Mouse (Mus musculus) forebrain, embryonic 14.5 days (tissue): ENCODE data around the gene Rnf26. TPM values are rescaled to one million over a fixed set of nuclear protein-coding genes. Genes with fewer than 3 reads are reported as not detected.

ENCODE experiments used
- ATAC-seq: fragments of 200-750 bp; cut with Nextera tagmentation; 2 replicates; pipeline ENCODE4 v1.8.0; 2017; ENCODE audit warnings: mild to moderate bottlenecking, moderate library complexity
- DNase-seq: peaks from one replicate; pipeline ENCODE4 v3.0.0-alpha.2; 2015; ENCODE audit warnings: low spot score
- H3K27ac ChIP-seq: fragments of 300-500 bp; sonication (generic); 2 replicates; pipeline ENCODE4 v1.5.1; 2014; ENCODE audit warnings: low read depth, mild to moderate bottlenecking, control low read depth, low read length, moderate library complexity
- H3K27me3 ChIP-seq: fragments of 300-500 bp; sonication (generic); replicated peaks from 2 replicates; pipeline ENCODE4 v1.6.1; 2014; ENCODE audit warnings: low read length, control low read depth, mixed read lengths; ENCODE audit not compliant: control insufficient read depth, insufficient read depth
- H3K36me3 ChIP-seq: fragments of 300-500 bp; sonication (generic); 2 replicates; pipeline ENCODE4 v1.6.1; 2014; ENCODE audit warnings: low read length, control low read depth; ENCODE audit not compliant: control insufficient read depth, insufficient read depth
- H3K4me1 ChIP-seq: fragments of 300-500 bp; sonication (generic); 2 replicates; pipeline ENCODE4 v1.6.1; 2014; ENCODE audit warnings: antibody characterized with exemption, low read length, control low read depth; ENCODE audit not compliant: control insufficient read depth, insufficient read depth
- H3K4me2 ChIP-seq: fragments of 300-500 bp; sonication (generic); 2 replicates; pipeline ENCODE4 v1.6.1; 2014; ENCODE audit warnings: mild to moderate bottlenecking, control low read depth, low read length
- H3K4me3 ChIP-seq: fragments of 300-500 bp; sonication (generic); 2 replicates; pipeline ENCODE4 v1.5.1; 2014; ENCODE audit warnings: low read depth, low read length, control low read depth
- H3K9ac ChIP-seq: fragments of 300-500 bp; sonication (generic); 2 replicates; pipeline ENCODE4 v1.6.1; 2014; ENCODE audit warnings: mild to moderate bottlenecking, low read length, control low read depth, moderate library complexity
- H3K9me3 ChIP-seq: fragments of 300-500 bp; sonication (generic); replicated peaks from 2 replicates; pipeline ENCODE4 v1.6.1; 2016; ENCODE audit warnings: low read length, control low read depth, mixed read lengths; ENCODE audit not compliant: control insufficient read depth
- WGBS: fragments of 180-500 bp; shearing (Covaris S2); extraction: QIAGEN DNeasy Blood & Tissue Kit; methylation state at CpG from one replicate; pipeline ENCODE4 v1.1.7; 2014; 5-methylcytosine and 5-hydroxymethylcytosine counted together
- polyA plus RNA-seq: library from polyadenylated mRNA; unstranded; fragments of >200 nt; fragmentation: Nextera tagmentation; extraction: Ambion mirVana; gene quantifications from 2 replicates; pipeline ENCODE4 v1.2.1, GENCODE M21; 2014

Gene Rnf26
- polyA plus RNA-seq, 1 experiment from 2014 or later = 31.3 TPM

DNA sequence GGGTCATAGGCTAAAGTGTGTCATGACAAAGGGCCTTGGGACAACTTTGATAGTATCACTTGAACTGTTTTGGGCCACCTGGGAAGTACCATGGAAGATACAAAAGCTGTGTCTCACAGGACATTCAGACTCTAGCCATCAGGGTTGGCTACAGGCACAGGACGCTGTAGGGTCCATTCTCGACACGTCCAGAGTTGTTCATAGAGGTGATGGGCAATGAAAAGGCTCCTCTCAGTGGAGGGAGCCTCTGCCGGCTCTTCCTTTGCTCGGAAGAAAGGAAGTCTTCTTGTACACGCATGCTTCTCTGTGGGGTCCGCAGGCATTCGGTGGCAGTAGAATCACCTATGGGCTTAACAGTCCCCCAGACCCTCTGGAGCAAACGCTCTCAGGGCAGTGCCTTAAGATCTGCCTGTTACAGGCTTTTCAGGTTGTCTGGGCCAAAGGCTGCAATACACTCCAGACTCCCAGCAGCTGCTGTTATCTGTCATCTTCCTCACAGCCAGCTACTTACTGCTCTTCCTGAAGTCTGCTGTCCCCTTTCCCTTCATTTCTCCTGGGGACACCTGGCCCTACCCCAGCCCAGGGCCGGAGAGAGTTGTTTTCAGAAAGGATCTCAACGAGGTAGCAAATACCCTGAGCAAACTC, 35.9 kb downstream of the Rnf26 start:
- Histone ChIP-seq H3K27ac (no peak overlapping the region), H3K4me1 (peaks cover 21% of the 10 kb centered on the region), H3K4me3 (no peak overlapping the region), H3K36me3 (0 out of 2 replicates have a peak, but pooled peaks cover 2% of the 10 kb centered on the region), H3K4me2 (no peak overlapping the region), H3K9ac (no peak overlapping the region), H3K27me3 (no peaks in the 10 kb centered on the region), H3K9me3 (no peaks in the 10 kb centered on the region)
- DNase-seq (no peak), ATAC-seq (no peak)
- 88% methylated on average over 11 of the region's 11 CpGs for WGBS

DNA sequence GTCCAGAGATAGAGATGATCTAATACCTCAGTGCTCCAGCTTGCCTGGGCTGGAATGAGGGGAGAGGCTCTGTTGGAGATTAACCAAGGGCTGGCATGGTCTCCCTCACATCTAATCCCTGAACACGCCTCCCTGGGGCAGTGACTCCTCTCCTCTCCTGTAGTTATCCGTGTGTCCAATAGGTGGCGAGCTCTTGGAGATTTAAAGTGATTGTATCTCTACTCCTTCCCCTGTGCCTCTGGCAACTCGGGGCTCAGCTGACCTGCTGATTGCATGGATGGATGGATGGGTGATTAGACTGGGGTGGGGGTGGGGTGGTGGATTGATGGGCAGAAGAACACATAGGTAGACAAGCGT, 36.6 kb downstream of the Rnf26 start:
- no peak overlapping the region for H3K4me2 ChIP-seq
- DNase-seq (peak; percentile 78), ATAC-seq (no peak)
- peaks cover 28% of the 10 kb centered on the region for H3K4me1 ChIP-seq
- WGBS = 8% methylated on average over 5 of the region's 5 CpGs
- no peak overlapping the region for H3K27ac ChIP-seq
- H3K4me3 ChIP-seq = no peak overlapping the region
- no peaks in the 10 kb centered on the region for H3K9me3 ChIP-seq
- H3K36me3 ChIP-seq = 0 out of 2 replicates have a peak, but pooled peaks cover 2% of the 10 kb centered on the region
- no peaks in the 10 kb centered on the region for H3K27me3 ChIP-seq
- H3K9ac ChIP-seq = no peak overlapping the region

DNA sequence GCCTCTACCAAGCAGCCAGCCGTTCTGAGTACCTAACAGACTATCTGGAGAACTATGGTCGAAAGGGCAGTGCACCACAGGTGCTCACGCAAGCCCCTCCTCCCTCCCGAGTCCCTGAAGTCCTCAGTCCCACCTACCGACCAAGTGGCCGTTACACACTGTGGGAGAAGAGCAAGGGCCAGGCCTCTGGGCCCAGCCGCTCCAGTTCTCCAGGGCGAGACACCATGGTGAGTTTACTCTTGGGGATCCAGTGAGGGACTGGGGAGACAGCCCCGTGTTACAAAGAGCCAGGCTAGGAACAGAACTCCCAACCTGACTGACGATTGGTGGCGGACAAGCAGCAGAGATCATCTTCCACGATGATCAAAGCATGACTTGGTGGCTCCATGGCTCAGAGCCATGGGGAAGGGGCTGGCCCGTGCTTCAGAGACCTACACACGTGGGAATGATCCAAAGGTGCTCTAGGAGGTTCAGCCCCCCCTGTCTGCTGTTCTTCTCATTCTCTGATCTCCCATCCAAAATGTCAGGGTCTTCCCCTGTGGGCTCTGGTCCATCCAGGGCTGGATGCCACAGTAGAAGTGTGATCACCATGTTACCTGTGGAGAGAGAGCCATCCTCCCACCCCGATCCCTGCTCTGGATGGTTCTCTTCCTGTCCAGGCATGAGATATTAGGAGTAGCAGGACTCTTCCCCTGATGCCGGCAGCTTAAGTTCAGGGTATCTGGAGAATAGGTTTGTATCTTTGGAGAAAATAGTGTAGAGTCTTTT, 37.1 kb downstream of the Rnf26 start:
- no peak overlapping the region for H3K9ac ChIP-seq
- H3K27me3 ChIP-seq = no peaks in the 10 kb centered on the region
- H3K36me3 ChIP-seq = 0 out of 2 replicates have a peak, but pooled peaks cover 2% of the 10 kb centered on the region
- H3K27ac ChIP-seq = no peak overlapping the region
- ATAC-seq (no peak), DNase-seq (no peak)
- peaks cover 30% of the 10 kb centered on the region for H3K4me1 ChIP-seq
- no peak overlapping the region for H3K4me3 ChIP-seq
- H3K9me3 ChIP-seq = no peaks in the 10 kb centered on the region
- WGBS = 67% methylated on average over 16 of the region's 16 CpGs
- H3K4me2 ChIP-seq = no peak overlapping the region

DNA sequence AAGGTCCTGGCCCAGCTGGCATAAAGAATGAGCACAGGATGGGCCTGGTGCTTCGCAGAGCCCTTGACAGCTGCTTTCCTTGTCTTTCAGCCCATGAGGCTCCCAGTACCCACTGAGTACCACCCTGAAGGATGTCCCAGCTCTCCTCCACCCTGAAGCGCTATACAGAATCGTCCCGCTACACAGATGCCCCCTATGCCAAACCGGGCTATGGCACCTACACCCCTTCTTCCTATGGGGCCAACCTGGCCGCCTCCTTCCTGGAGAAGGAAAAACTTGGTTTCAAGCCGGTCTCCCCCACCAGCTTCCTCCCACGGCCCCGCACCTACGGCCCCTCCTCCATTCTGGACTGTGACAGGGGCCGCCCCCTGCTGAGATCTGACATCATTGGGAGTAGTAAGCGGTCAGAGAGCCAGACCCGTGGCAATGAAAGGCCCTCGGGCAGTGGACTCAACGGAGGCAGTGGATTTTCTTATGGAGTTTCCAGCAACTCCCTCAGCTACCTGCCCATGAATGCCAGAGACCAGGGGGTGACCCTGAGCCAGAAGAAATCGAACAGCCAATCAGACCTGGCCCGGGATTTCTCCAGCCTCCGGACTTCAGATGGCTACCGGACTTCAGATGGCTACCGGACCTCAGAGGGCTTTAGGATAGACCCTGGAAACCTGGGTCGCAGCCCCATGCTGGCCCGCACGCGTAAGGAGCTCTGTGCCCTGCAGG, 37.9 kb downstream of the Rnf26 start:
- H3K36me3 ChIP-seq = 0 out of 2 replicates have a peak, but pooled peaks cover 2% of the 10 kb centered on the region
- H3K27me3 ChIP-seq = no peaks in the 10 kb centered on the region
- 72% methylated on average over 24 of the region's 24 CpGs for WGBS
- ATAC-seq = no peak
- no peak for DNase-seq
- no peak overlapping the region for H3K4me2 ChIP-seq
- H3K4me3 ChIP-seq = no peak overlapping the region
- H3K27ac ChIP-seq = no peak overlapping the region
- peak overlapping the region; percentile 3; the same call in 1 of the 2 replicates for H3K9ac ChIP-seq
- H3K9me3 ChIP-seq = no peaks in the 10 kb centered on the region
- H3K4me1 ChIP-seq = peaks cover 28% of the 10 kb centered on the region

DNA sequence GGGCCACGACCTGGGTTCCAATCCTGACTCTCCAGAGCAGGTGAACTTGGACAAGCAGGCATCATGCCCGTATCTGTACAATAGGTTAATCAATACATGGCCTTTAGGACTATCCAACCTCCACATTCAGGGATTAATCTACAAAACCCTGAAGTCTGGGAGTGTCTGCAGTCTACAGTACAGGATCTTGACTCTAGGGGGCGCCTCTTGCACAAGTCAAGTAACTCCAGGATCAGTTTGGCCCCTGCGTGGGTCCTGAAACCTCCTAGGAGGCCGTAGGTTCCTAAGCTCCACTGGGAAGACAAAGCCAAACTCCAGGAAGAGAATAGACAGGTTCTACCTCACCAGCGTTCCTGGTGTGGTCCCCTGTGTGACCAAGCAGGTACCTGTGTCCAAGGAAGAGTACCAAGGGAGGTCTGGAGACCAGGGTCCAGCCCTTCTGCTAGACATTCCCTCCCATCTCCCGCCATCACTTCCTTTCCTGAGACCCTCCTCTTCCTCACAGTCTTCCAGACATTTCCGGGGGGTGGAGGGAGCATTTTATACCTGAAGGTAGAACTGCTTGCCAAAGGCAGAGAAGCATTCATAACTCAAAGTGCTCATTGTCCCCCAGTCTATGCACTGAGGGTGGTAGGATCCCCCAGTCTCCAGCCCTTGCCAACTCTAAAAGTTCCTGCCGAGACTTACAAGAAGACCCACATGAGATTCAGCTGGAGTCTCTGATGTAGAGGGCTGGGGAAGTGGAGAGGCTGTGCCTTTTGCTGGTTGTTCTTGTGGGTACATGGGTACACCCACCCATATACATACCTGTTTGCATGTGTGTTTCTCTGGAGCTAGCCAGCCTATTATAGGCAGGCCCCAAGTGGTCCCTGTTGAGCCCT, 38.7 kb downstream of the Rnf26 start:
- peaks cover 28% of the 10 kb centered on the region for H3K4me1 ChIP-seq
- 0 out of 2 replicates have a peak, but pooled peaks cover 2% of the 10 kb centered on the region for H3K36me3 ChIP-seq
- ATAC-seq (no peak), DNase-seq (no peak)
- H3K27ac ChIP-seq = no peak overlapping the region
- H3K27me3 ChIP-seq = no peaks in the 10 kb centered on the region
- 62% methylated on average over 9 of the region's 9 CpGs for WGBS
- no peaks in the 10 kb centered on the region for H3K9me3 ChIP-seq
- no peak overlapping the region for H3K9ac ChIP-seq
- no peak overlapping the region for H3K4me2 ChIP-seq
- H3K4me3 ChIP-seq = no peak overlapping the region

DNA sequence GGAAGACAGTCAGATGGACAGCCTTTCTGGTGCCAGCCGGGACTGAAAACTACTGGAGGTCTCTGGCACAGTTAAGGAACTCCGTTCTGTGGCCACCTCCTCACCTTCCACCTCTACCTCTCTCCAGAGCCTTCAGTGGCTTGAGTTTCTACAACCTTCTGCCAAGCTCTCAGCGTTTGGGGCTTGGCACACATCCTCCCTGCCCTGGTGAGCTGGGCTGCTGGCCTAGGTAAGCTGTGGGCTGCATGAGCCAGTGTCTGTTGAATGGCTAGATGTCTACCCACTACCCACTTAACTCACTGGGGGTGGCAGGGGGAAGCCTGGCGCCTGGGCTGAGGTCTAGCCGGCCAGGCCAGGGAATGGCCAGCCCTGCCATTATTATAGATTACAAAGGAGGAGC, 40.2 kb downstream of the Rnf26 start:
- ATAC-seq (no peak), DNase-seq (no peak)
- H3K36me3 ChIP-seq = no peaks in the 10 kb centered on the region
- no peaks in the 10 kb centered on the region for H3K27me3 ChIP-seq
- 42% methylated on average over 5 of the region's 5 CpGs for WGBS
- H3K4me1 ChIP-seq = peaks cover 19% of the 10 kb centered on the region
- no peak overlapping the region for H3K4me3 ChIP-seq
- H3K4me2 ChIP-seq = no peak overlapping the region; the same call in 1 of the 2 replicates
- H3K9ac ChIP-seq = no peak overlapping the region
- H3K9me3 ChIP-seq = no peaks in the 10 kb centered on the region
- no peak overlapping the region for H3K27ac ChIP-seq

DNA sequence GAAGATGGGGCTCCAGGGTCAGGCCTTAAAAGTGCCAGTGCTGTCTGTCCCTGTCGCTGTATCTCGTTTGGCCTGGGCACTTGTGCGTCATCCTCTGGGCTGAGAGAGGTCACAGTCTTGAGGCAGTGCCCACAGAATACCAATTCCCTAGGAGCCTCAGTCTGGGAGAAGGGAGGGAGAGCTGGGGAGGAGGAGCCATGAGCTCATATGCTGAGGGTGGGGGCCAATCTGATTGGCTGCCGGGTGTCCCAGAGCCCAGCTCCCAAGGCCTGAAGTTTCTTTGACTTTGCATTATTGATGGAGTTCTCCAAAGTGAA, 40.8 kb downstream of the Rnf26 start:
- peak; percentile 39 for DNase-seq
- H3K27ac ChIP-seq = peak overlapping the region; percentile 65
- H3K4me1 ChIP-seq = peaks cover 19% of the 10 kb centered on the region
- ATAC-seq = peak; percentile 51
- 18% methylated on average over 4 of the region's 4 CpGs for WGBS
- H3K4me3 ChIP-seq = no peak overlapping the region
- H3K36me3 ChIP-seq = no peaks in the 10 kb centered on the region
- no peak overlapping the region for H3K4me2 ChIP-seq
- no peaks in the 10 kb centered on the region for H3K27me3 ChIP-seq
- H3K9me3 ChIP-seq = no peaks in the 10 kb centered on the region
- 0 out of 2 replicates have a peak overlapping the region, but pooled peaks have one; percentile 5 for H3K9ac ChIP-seq

DNA sequence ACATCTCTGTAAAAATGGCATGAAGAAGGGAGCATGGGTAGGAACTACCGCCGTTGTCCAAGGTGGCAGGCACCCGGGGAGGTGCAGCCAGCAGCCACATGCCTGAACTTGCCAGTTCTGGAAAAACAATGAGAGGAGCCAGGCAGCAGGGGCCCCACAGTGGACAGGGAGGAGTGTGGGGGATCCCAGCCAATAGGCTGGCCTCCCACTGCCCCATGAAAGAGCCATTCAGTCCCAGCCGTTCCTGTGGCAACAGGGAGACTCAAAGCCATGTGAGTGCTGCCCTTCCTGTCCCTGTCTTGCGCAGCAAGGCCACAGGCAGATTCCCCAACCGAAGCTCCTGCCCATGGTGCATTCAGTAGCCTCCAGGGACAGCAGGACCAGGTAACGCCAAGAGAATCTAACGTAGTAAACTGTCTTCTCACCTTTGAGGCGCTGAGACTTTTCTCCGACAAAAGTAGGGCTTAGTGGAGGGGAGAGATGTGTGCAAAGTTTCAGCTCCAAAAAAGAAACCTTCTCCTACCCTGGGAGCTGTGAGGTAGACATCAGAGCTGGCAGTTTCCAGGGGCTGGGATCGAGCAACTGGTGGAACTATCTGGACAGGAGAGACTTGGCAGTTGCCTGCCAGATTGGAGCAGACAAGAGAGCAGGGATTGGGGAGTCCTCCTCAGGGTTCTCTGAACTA, 41.3 kb downstream of the Rnf26 start:
- 13% methylated on average over 11 of the region's 11 CpGs for WGBS
- Histone ChIP-seq H3K9me3 (no peaks in the 10 kb centered on the region), H3K27ac (peak overlapping the region; percentile 65), H3K4me3 (no peak overlapping the region), H3K4me2 (peak overlapping the region; percentile 20; the same call in 1 of the 2 replicates), H3K9ac (0 out of 2 replicates have a peak overlapping the region, but pooled peaks have one; percentile 5), H3K36me3 (no peaks in the 10 kb centered on the region), H3K4me1 (peaks cover 23% of the 10 kb centered on the region), H3K27me3 (no peaks in the 10 kb centered on the region)
- DNase-seq (peak; percentile 69), ATAC-seq (peak; percentile 67)
